Mouse (Mus musculus): ENCODE data around the gene Zbtb18. TPM values are rescaled to one million over a fixed set of nuclear protein-coding genes. Genes with fewer than 3 reads are reported as not detected.

The Zbtb18 gene
- total and polyA plus RNA-seq, 2 experiments from 2014 or later: 3.5 to 56.7 TPM

DNA sequence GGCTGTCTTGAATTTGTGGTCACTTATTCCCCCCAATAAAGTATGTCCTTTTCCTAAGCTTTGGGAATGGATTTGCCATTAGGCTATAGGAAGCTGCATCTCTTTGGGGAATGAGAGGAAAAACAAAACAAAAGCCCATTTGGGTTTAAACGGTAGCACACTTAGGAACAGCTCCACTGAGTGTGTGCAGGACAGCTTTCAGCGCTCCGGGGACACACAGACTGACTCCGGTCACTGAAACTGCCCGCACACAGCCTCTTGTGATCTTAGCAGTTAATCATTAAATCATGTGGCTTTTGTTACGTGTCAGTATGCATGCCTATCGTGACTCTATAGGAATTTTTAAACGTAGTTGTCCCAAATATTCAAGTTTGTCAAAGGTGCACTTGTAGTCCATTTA lies 11.7 kb downstream of the Zbtb18 start:
- 62% methylated on average over 8 of the region's 8 CpGs for WGBS
- Histone ChIP-seq H3K27me3 (ENCODE audit: insufficient read depth, low read length) (no peaks in the 10 kb centered on the region), H3K36me3 (ENCODE audit: insufficient read depth, low read length) (no peaks in the 10 kb centered on the region), H3K9ac (replicated peaks; ENCODE audit: low read length, poor library complexity, severe bottlenecking) (no peak overlapping the region), H3K27ac (ENCODE audit: low read depth, low read length) (no peak overlapping the region), H3K4me3 (ENCODE audit: low read depth, low read length) (no peak overlapping the region), H3K4me2 (ENCODE audit: low read depth, low read length, poor library complexity, severe bottlenecking) (no peak overlapping the region), H3K4me1 (ENCODE audit: insufficient read depth, low read length) (no peaks in the 10 kb centered on the region), H3K9me3 (ENCODE audit: low read length) (no peaks in the 10 kb centered on the region)
- no peak for TF ChIP-seq CTCF (IDR thresholded peaks at IDR 0.05)
- DNase-seq (ENCODE audit: low spot score) (no peak), ATAC-seq (ENCODE audit: low FRiP score) (no peak)

DNA sequence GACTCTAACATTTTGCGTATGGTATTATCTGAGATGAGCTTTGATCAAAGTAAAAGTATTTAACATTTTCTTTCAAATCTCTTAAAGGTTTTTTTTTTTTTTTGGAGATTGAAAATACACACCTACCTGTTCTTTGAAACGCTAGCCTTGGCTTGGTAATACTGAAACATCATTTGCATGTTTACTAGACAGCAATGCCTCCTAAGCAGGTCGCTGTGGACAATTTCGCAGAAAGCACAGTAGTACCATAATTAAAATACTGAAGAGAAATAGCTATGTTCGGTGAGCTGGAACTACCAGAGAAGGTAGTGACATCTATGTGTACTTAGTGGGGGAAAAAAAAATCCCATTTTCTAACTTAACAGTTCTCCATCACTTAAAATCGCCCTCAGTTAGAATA lies 12.3 kb downstream of the Zbtb18 start:
- TF ChIP-seq CTCF (IDR thresholded peaks at IDR 0.05): no peak
- no peak for DNase-seq (ENCODE audit: low spot score)
- Histone ChIP-seq H3K9me3 (ENCODE audit: low read length) (no peaks in the 10 kb centered on the region), H3K4me3 (ENCODE audit: low read depth, low read length) (no peak overlapping the region), H3K4me1 (ENCODE audit: insufficient read depth, low read length) (no peaks in the 10 kb centered on the region), H3K9ac (replicated peaks; ENCODE audit: low read length, poor library complexity, severe bottlenecking) (no peak overlapping the region), H3K36me3 (ENCODE audit: insufficient read depth, low read length) (no peaks in the 10 kb centered on the region), H3K27ac (ENCODE audit: low read depth, low read length) (no peak overlapping the region), H3K27me3 (ENCODE audit: insufficient read depth, low read length) (no peaks in the 10 kb centered on the region), H3K4me2 (ENCODE audit: low read depth, low read length, poor library complexity, severe bottlenecking) (no peak overlapping the region)
- no peak for ATAC-seq (ENCODE audit: low FRiP score)
- 86% methylated on average over 6 of the region's 6 CpGs for WGBS

DNA sequence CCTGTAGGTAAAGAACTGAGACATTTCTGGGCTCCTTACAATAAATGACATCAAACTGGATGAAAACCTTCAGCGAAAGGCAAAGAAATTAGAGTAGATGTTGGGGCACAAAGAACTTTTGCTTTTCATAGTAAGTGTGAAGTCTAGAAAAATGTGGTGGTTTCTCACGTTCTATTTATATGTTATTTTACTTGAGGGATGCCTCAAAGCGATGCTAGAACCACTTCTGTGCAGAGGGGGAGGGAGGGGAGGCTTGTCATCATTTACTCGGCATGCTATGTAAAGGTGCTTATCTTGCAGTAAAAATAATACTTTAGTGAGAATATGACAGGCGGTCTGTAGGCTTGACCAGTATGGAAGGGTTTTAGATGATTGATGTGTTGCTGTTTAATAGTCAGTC lies 13.3 kb downstream of the Zbtb18 start:
- no peak overlapping the region for H3K27ac ChIP-seq (ENCODE audit: low read depth, low read length)
- no peaks in the 10 kb centered on the region for H3K36me3 ChIP-seq (ENCODE audit: insufficient read depth, low read length)
- TF ChIP-seq CTCF (IDR thresholded peaks at IDR 0.05): no peak
- H3K9ac ChIP-seq (replicated peaks; ENCODE audit: low read length, poor library complexity, severe bottlenecking): no peak overlapping the region
- DNase-seq (ENCODE audit: low spot score): no peak
- no peaks in the 10 kb centered on the region for H3K4me1 ChIP-seq (ENCODE audit: insufficient read depth, low read length)
- 89% methylated on average over 5 of the region's 5 CpGs for WGBS
- H3K27me3 ChIP-seq (ENCODE audit: insufficient read depth, low read length): no peaks in the 10 kb centered on the region
- no peaks in the 10 kb centered on the region for H3K9me3 ChIP-seq (ENCODE audit: low read length)
- ATAC-seq (ENCODE audit: low FRiP score): no peak
- no peak overlapping the region for H3K4me3 ChIP-seq (ENCODE audit: low read depth, low read length)
- no peak overlapping the region for H3K4me2 ChIP-seq (ENCODE audit: low read depth, low read length, poor library complexity, severe bottlenecking)

DNA sequence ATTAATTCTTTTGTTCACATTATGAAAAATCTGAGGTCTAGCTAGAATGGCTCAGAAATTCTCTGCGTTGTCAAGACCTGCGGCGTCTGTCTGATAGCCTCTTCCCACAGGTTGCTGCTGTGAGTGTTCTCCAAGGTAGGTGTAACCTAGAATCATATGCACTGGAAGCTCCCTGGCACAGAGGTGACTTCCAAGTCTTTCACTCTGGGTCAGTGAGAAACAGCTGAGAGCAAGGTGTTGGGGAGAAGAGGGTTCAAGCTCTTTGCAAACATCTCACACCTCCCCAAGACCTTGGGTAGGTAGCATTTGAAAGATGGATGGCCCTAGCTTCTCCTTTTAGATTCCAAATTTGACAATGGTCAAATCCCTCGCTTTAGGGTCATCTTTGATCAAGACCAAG lies 14.1 kb downstream of the Zbtb18 start:
- ATAC-seq (ENCODE audit: low FRiP score) (no peak), DNase-seq (ENCODE audit: low spot score) (no peak)
- H3K4me1 ChIP-seq (ENCODE audit: insufficient read depth, low read length): no peaks in the 10 kb centered on the region
- H3K36me3 ChIP-seq (ENCODE audit: insufficient read depth, low read length): no peaks in the 10 kb centered on the region
- H3K4me2 ChIP-seq (ENCODE audit: low read depth, low read length, poor library complexity, severe bottlenecking): no peak overlapping the region
- H3K9me3 ChIP-seq (ENCODE audit: low read length): no peaks in the 10 kb centered on the region
- H3K4me3 ChIP-seq (ENCODE audit: low read depth, low read length): no peak overlapping the region
- WGBS: 96% methylated on average over 4 of the region's 4 CpGs
- no peak overlapping the region for H3K9ac ChIP-seq (replicated peaks; ENCODE audit: low read length, poor library complexity, severe bottlenecking)
- H3K27ac ChIP-seq (ENCODE audit: low read depth, low read length): no peak overlapping the region
- TF ChIP-seq CTCF (IDR thresholded peaks at IDR 0.05): no peak
- no peaks in the 10 kb centered on the region for H3K27me3 ChIP-seq (ENCODE audit: insufficient read depth, low read length)

DNA sequence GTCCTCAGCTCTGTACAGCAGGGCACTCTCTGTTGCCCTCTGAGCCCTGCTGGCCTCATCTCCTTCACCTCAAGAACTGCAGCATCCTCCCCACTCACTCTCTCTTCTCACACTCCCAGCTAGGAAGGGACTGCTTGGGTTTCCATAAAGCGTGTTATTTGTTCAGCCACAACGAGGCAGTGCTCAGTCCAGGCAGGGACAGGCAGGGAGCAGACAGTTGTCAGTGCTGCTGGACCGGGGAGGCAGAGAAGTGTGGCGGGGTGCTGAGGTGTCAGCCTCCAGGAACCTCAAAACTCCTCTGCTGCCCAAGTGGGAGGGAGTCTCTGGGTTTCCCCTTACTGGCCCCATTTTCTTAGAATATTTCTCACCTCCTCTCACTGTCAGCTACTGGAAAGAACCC lies 14.6 kb downstream of the Zbtb18 start:
- 61% methylated on average over 4 of the region's 4 CpGs for WGBS
- no peaks in the 10 kb centered on the region for H3K4me1 ChIP-seq (ENCODE audit: insufficient read depth, low read length)
- no peak for TF ChIP-seq CTCF (IDR thresholded peaks at IDR 0.05)
- H3K27ac ChIP-seq (ENCODE audit: low read depth, low read length): no peak overlapping the region
- no peaks in the 10 kb centered on the region for H3K36me3 ChIP-seq (ENCODE audit: insufficient read depth, low read length)
- H3K4me3 ChIP-seq (ENCODE audit: low read depth, low read length): no peak overlapping the region
- no peaks in the 10 kb centered on the region for H3K27me3 ChIP-seq (ENCODE audit: insufficient read depth, low read length)
- H3K4me2 ChIP-seq (ENCODE audit: low read depth, low read length, poor library complexity, severe bottlenecking): no peak overlapping the region
- H3K9ac ChIP-seq (replicated peaks; ENCODE audit: low read length, poor library complexity, severe bottlenecking): no peak overlapping the region
- DNase-seq (ENCODE audit: low spot score): no peak
- no peak for ATAC-seq (ENCODE audit: low FRiP score)
- H3K9me3 ChIP-seq (ENCODE audit: low read length): no peaks in the 10 kb centered on the region

DNA sequence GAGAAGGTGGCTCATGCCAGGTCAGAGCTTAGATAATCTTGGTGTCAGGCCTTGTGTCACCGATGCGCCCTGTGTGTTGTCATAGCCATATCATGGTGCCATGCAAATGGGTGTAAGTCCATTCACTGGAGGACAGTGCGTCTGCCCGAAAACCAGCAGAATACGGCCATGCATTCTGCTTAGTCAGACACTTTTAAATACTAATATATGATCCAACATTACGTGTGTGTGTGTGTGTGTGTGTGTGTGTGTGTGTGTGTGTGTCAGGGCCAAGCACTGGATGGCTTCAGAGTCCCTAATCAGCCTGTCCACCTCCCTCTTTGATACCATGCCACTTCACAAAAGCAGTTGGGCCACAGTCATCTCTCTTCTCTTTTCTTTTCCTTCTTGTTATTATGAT lies 15.8 kb downstream of the Zbtb18 start:
- ATAC-seq (ENCODE audit: low FRiP score): no peak
- no peak for DNase-seq (ENCODE audit: low spot score)
- no peak overlapping the region for H3K27ac ChIP-seq (ENCODE audit: low read depth, low read length)

More for the DNA sequence above, 15.8 kb downstream of the Zbtb18 start:
- no peak for TF ChIP-seq CTCF (IDR thresholded peaks at IDR 0.05)
- H3K9me3 ChIP-seq (ENCODE audit: low read length): no peaks in the 10 kb centered on the region
- no peak overlapping the region for H3K4me2 ChIP-seq (ENCODE audit: low read depth, low read length, poor library complexity, severe bottlenecking)
- 94% methylated on average over 6 of the region's 6 CpGs for WGBS
- H3K4me3 ChIP-seq (ENCODE audit: low read depth, low read length): no peak overlapping the region
- no peaks in the 10 kb centered on the region for H3K27me3 ChIP-seq (ENCODE audit: insufficient read depth, low read length)
- no peaks in the 10 kb centered on the region for H3K4me1 ChIP-seq (ENCODE audit: insufficient read depth, low read length)
- no peaks in the 10 kb centered on the region for H3K36me3 ChIP-seq (ENCODE audit: insufficient read depth, low read length)
- no peak overlapping the region for H3K9ac ChIP-seq (replicated peaks; ENCODE audit: low read length, poor library complexity, severe bottlenecking)

Data from midbrain, postnatal 0 days (tissue).